Mouse (Mus musculus) ES-Bruce4 (cell line): Measurements from ENCODE around the gene A630001G21Rik. TPM values are rescaled to one million over a fixed set of nuclear protein-coding genes. Genes with fewer than 3 reads are reported as not detected.

ENCODE experiments used
- H3K27ac ChIP-seq: 2 replicates; pipeline ENCODE4 v1.5.1; 2012; ENCODE audit warnings: low read length, inconsistent platforms; ENCODE audit not compliant: insufficient read depth
- H3K27me3 ChIP-seq: 2 replicates; pipeline ENCODE4 v1.6.1; 2012; ENCODE audit warnings: mild to moderate bottlenecking, low read length, inconsistent platforms; ENCODE audit not compliant: control insufficient read depth, poor library complexity, insufficient read depth, severe bottlenecking
- H3K36me3 ChIP-seq: 2 replicates; pipeline ENCODE4 v1.6.1; 2012; ENCODE audit warnings: inconsistent platforms, mild to moderate bottlenecking, low read length, moderate library complexity; ENCODE audit not compliant: control insufficient read depth, poor library complexity, insufficient read depth, severe bottlenecking
- H3K4me1 ChIP-seq: one replicate; pipeline ENCODE4 v1.8.1; 2011; ENCODE audit warnings: low read length; ENCODE audit not compliant: control insufficient read depth, insufficient read depth
- H3K4me3 ChIP-seq: 2 replicates; pipeline ENCODE4 v1.5.1; 2011; ENCODE audit warnings: low read depth, mild to moderate bottlenecking, low read length
- H3K9ac ChIP-seq: 2 replicates; pipeline ENCODE4 v1.6.1; 2012; ENCODE audit warnings: low read depth, mild to moderate bottlenecking, inconsistent platforms; ENCODE audit not compliant: poor library complexity, severe bottlenecking
- H3K9me3 ChIP-seq: replicated peaks from 2 replicates; pipeline ENCODE4 v1.6.1; 2012; ENCODE audit warnings: mild to moderate bottlenecking, low read length, inconsistent platforms; ENCODE audit not compliant: control insufficient read depth, poor library complexity, insufficient read depth, severe bottlenecking
- CTCF ChIP-seq: IDR thresholded peaks from one replicate; pipeline ENCODE4 v1.8.1; 2011; ENCODE audit warnings: low read depth, low read length
- EP300 ChIP-seq: IDR thresholded peaks from 2 replicates; pipeline ENCODE4 v1.6.1; 2011; ENCODE audit warnings: low read depth, low read length; ENCODE audit not compliant: insufficient read depth
- POLR2A ChIP-seq: IDR thresholded peaks from one replicate; pipeline ENCODE4 v1.8.1; 2011; ENCODE audit warnings: low read length; ENCODE audit not compliant: insufficient read depth
- polyA plus RNA-seq: library from polyadenylated mRNA; stranded (reverse); fragments of >200 nt; gene quantifications from 2 replicates; pipeline ENCODE4 v1.2.4, GENCODE M21; 2011; ENCODE audit warnings: low read depth; ENCODE audit not compliant: missing spikeins, insufficient read depth, insufficient read length

The A630001G21Rik gene
- polyA plus RNA-seq, 1 experiment = 1.1 TPM

DNA sequence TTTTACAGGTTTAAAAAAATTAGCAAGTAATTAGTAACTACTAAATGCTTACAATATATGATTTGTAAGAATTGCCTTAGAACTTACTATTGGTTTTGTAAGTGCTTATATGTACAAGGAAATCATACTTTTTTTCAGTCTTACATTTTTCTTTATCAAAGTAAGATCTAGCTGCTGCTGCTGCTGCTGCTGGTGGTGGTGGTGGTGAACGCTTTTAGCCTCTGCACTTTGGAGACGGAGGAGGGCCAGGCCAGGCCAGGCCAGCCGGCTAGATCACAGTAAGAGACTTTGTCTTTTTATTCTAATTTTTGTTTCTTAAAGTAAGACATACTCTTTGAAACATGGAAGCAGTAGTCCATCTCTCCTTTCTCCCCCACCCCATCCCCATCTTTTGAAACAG, 16.8 kb upstream of the A630001G21Rik start:
- Histone ChIP-seq H3K9ac (no peak overlapping the region), H3K4me3 (no peak overlapping the region), H3K27ac (no peak overlapping the region), H3K9me3 (no peaks in the 10 kb centered on the region), H3K4me1 (no peaks in the 10 kb centered on the region), H3K36me3 (no peaks in the 10 kb centered on the region), H3K27me3 (no peaks in the 10 kb centered on the region)
- TF ChIP-seq EP300 (no peak), POLR2A (no peak), CTCF (no peak)

GRCm38 (mm10) chr1:85794106-85794771, 15.8 kb upstream of the A630001G21Rik start:
- Histone ChIP-seq H3K9ac (peak overlapping the region; percentile 98), H3K4me1 (no peaks in the 10 kb centered on the region), H3K4me3 (peak overlapping the region; percentile 61), H3K27ac (peak overlapping the region; percentile 30; the same call in 1 of the 2 replicates), H3K9me3 (no peaks in the 10 kb centered on the region), H3K36me3 (no peaks in the 10 kb centered on the region), H3K27me3 (no peaks in the 10 kb centered on the region)
- TF ChIP-seq CTCF (no peak), EP300 (no peak), POLR2A (no peak)

- Histone ChIP-seq H3K36me3 (no peaks in the 10 kb centered on the region), H3K27ac (peak within 1 kb of the TSS; percentile 30; the same call in 1 of the 2 replicates), H3K9me3 (no peaks in the 10 kb centered on the region), H3K9ac (peak within 1 kb of the TSS; percentile 98), H3K4me3 (peak within 1 kb of the TSS; percentile 61), H3K4me1 (no peaks in the 10 kb centered on the region), H3K27me3 (no peaks in the 10 kb centered on the region; the same call in 1 of the 2 replicates)
- TF ChIP-seq EP300 (no peak), CTCF (peak; percentile 51), POLR2A (peak; percentile 38)
Measured at GRCm38 (mm10) chr1:85793208-85794105, 15.0 kb upstream of the A630001G21Rik start, which contains the start of gene Cab39. Gene Cab39 (plus strand): TSS chr1:85793441.

DNA sequence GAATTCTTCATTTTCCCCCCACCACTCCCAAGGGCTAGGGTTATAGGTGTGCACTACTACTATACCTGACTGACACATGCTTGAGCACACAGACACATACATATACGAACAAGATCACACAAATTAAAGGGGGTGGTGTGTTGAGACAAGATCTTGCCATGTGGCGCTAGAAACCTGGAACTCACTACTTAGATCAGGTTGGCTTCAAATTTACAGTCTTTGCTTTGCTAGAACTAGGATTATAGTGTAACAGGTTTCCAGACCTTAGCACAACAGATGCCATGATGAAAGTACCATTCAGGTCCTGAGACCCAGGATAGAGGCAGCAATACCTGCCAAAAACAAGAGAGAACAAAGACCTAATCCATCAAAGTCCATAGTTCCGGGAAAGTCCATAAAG, 13.0 kb upstream of the A630001G21Rik start:
- Histone ChIP-seq H3K4me3 (no peak overlapping the region), H3K27ac (no peak overlapping the region), H3K36me3 (no peaks in the 10 kb centered on the region), H3K9me3 (no peaks in the 10 kb centered on the region), H3K4me1 (no peaks in the 10 kb centered on the region), H3K9ac (no peak overlapping the region), H3K27me3 (no peaks in the 10 kb centered on the region; the same call in 1 of the 2 replicates)
- TF ChIP-seq POLR2A (no peak), EP300 (no peak), CTCF (no peak)

GRCm38 (mm10) chr1:85790565-85790964, 12.1 kb upstream of the A630001G21Rik start:
- TF ChIP-seq EP300 = no peak
- no peak for TF ChIP-seq CTCF
- no peak for TF ChIP-seq POLR2A
- no peak overlapping the region for H3K4me3 ChIP-seq
- no peaks in the 10 kb centered on the region for H3K4me1 ChIP-seq
- H3K27ac ChIP-seq = no peak overlapping the region
- no peaks in the 10 kb centered on the region for H3K36me3 ChIP-seq
- H3K27me3 ChIP-seq = no peaks in the 10 kb centered on the region; the same call in 1 of the 2 replicates
- no peaks in the 10 kb centered on the region for H3K9me3 ChIP-seq
- H3K9ac ChIP-seq = no peak overlapping the region
